Mouse (Mus musculus) monocyte, adult 5-6 weeks (primary cell): ENCODE measurements at regions not wholly inside any gene's neighbourhood (a gene's known extent, or its start where the extent isn't known, plus 50 kb on each side); places are given as distances from the start of the nearest gene placed in this dataset.

ENCODE experiments used
- ATAC-seq: fragments of 153-309, 156-312 bp; replicated peaks from 2 replicates; pipeline ENCODE4 v1.8.0; 2017; ENCODE audit warnings: mild to moderate bottlenecking; ENCODE audit not compliant: low TSS enrichment, insufficient number of reproducible peaks, severe bottlenecking, poor library complexity, low FRiP score

DNA sequence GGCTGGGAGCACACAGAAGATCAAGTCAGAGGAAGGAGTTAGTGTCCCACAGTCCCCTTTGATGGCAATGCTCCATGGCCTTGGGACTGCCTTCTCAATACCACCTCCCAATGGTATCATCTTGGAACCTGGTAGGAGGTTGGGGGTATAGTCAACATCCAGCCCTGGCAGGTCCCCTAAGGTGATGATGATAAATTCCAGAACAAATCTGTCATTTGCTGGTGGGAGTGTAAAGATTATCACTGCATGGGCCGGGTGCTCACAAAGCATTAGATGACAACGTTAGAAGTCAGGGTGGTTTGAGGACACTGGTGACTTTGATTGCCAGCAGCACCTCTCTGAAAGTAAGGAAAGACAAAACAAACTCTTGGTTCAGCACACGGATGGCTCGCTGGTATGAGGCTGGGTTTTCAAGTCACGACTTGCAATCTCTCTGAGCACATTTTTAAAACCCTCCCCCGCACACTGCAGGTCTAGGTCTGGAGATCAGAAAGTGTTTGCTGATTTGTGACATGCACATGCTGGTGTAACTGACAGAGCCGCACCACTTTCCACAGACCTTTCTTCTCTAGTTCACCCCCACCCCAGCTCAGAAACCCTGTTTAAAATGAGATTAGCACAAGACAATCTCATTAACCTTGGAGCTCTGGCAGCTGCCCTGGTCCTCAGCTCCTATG lies 154.5 kb upstream of the Kbtbd8 start:
- no peak for ATAC-seq

DNA sequence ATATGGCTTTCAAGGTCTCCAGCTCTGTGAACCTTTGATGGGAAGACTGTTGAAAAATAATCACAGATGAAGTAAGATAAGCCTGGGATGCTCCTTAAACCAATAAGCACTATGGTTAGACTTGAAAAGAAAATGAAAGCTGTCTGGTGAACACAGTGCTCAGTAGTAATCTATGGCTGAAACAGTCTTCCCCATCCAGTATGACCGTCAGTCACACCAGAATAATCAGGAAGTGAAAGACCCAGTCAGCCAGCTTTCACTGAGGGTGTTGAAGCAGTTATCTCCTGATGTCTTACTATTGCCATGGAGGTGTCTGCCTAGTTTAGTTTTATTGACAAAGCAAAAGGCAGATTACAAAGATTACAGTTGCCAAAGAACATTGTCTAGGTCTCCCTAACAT lies 155.2 kb upstream of the Kbtbd8 start:
- no peak for ATAC-seq

DNA sequence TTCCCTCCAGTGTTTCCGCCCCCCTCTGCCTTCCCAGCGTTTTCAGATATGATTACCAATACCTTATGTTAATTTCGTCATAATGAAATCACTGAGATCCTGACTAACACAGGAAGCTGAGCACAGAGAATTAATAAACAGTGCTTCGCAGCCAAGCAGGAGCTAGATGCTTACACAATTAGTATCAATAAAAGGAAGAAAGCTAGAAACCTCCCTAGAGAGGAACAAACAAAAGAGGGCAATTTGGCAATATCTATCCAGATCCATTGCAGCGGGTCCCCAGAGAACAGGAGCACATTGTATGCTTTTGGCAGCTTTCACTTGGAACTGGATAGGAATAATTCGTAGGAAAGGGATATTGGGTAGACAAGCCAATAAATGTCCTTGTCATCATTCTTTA lies 159.1 kb upstream of the Kbtbd8 start:
- ATAC-seq, result no peak

DNA sequence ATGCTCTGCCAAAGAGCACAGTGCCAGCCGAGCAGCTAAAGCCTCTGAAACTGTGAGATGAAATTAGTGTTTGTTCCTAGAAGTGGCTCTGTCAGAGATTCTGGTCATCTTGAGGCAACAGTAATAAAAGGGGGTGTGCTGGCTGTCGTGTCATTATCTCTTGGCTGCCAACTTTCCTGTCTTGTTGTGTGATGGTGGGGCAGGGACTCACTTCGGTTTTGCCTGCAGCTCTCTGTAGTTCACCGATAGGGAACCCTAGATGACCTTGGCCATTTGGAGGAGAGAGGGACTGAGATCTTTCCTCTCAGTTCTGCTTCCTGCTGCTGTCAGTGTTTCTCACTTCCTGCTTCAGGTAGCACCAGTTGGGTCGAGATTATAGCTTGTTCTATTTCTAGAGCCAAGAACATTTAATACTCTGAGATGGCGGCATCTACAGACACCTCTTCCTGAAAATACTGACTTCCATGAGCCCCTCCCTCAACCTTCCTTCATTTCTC lies 159.8 kb upstream of the Kbtbd8 start:
- ATAC-seq, result no peak

DNA sequence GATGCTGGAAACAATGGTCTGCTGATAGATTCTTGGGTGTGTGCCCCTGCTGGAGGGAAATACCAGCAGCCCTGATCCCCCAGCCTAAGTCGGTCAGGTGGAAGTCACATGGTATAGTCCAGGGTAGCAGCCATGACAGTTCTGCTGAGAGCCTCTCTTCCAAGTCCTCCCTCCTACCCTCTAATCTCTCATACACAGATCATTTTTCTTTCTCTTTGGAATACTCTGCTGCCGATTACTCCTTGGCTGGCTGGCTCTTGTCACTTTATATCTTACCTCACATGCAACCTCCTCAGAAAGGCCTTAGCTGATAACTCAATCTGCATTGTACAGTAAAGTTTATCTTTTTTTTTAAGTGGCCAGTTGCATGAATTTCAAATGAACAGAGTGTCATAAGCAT lies 162.5 kb upstream of the Kbtbd8 start:
- ATAC-seq, result no peak

DNA sequence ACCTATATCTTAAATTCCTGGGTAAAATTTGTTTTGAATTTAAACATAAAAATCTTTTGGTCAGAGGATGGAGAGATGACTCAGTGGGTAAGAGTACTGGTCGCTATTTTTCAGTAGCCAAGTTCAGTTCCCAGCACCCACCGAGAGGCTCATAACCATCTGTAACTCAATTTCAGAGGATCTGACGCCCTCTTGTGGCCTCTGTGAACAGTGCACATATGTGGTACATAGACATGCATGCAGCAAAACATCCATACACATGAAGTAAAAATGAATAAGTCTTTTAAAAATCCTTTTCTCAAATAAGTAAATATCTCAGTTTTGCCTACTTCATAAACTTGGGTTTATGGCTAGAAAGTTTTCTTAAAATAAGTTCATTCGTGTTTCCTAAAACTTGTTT lies 163.4 kb upstream of the Kbtbd8 start:
- ATAC-seq, result no peak

DNA sequence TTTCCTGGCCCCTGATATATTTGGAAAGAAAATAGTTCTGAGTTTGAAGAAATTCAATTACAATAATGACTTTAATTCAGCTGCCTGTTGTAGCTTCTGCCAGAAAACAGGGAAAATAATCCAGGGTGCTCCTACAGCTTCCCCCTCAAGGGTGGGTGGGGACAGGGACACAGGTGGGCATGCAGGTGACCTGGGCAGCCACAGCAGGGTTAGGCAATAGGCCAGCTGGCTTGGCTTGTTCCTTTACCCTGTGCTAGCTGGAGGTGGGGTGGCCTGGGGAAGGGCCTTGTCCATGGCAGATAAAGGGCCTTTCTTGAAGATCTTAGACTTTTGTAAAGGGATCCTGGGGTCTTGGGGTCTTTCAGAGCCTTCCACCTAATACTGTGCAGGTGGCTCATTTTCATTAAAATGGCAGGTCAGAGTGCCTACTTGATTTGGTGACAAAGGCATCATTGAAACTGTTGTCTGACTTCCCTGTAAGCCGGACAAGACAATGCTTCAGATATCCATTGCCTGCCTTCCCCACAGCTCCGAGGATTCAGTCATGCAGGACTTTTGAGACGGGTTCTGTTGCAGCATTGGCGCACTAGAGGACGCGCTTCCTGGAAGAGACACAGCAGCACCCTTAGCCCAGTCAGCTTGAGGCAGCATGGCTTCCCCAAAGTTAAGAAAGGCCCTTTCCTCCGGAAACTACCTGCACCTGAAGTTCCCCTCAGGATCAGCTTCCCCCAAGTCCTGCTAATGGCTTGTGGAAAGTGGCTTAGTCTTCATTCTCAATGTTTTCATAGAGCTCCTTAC lies 164.9 kb upstream of the Kbtbd8 start:
- ATAC-seq, result no peak

DNA sequence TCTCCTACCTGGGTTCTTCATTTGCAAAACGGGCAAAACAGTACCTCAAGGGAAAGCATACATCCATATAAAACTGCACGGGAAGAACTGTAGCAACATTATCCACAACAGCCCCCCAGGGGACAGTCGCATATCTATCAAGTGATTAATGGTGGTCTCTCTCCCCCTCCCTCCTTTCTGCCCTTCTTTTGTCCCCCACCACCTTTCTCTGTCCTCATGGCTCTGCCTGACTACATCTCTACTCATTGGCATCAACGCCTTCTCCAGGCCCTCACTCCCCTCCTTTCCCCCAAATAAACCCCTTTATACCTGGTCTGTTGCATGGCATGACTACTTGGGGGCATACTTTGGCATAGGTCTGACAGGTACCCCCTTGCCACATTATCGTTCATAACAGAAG lies 166.1 kb upstream of the Kbtbd8 start:
- no peak for ATAC-seq

DNA sequence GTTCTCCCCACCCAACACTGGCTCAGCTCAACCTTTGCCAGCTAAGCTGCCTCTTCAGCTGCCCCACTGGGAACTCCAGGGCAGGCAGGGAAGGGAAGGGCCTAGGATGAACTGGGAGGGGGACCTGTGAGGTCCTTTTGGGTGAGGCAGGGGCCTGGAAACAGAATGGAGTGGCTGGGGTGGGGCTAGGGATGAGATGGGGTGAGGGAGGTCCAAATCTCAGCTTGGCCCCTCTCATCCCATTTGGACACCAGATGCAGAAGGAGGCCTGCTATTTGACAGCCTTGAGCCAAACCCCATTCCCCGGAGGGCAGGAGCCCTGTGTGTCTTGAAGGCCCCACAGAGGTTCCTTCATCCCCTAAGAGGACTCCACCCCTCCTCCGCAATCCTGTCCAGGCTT lies 166.7 kb upstream of the Kbtbd8 start:
- ATAC-seq, result no peak

DNA sequence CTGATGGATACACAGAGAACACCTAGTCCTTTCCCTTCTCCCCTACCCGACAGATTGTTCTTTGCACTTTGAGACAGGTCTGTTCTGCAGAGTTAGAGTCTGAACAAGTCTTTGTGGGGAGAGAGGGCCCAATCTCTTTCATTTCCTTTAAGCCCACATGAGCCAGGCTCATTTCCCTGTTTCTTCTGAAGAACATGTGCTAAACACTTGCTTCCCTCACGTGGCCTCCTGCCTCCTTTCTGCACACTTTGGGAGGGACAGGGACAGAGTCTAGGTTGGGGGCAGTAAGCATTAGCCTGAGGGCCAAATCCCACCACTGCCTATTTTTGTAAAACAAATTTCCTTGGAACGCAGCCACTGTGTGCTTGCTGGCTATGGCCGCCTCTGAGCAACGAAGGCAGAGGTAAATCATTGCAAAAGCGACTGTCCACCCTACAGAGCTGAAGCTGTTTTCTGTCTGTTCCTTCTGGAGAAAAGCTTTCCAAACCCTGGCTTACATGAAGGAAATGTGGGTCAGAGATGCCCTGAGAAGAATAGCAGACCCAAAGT lies 170.6 kb upstream of the Kbtbd8 start:
- no peak for ATAC-seq

DNA sequence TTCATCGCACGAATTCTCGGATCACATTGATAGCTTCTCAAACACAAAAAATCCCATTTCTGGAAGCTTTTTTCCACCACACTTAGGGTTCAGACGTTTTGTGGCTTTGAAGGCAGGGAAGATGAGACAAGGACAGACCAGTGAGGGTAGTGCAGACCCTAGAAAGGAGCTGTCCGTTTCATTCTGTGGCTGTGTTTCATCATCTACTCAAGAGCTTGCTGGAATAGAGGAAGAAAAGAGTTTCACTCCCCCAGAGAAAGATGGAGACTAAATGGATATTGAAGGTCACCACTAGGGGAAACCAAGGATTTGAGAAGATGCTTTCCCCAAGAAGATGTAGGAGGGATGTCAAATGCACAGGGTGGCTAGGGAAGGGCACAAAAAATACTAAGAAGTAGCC lies 171.3 kb upstream of the Kbtbd8 start:
- ATAC-seq, result no peak

DNA sequence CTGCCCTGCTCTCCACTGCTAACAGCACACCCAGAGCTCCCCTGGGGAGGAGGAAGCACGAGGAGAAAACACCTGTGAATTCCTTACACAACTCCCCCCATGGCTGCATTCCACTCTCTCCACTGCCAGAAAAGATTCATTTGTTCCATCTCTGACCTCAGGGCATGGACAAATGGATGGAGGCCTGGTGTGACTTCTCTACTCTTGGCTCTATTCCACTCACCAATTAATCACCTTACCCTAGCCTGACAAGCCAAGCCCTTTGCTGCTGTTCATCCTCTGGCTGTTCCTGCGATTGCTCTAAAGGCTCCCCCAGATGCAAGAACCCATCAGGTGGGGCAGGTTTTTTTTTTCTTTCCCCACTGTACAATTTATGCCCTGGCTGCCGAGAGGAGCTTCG lies 172.8 kb upstream of the Kbtbd8 start:
- no peak for ATAC-seq

DNA sequence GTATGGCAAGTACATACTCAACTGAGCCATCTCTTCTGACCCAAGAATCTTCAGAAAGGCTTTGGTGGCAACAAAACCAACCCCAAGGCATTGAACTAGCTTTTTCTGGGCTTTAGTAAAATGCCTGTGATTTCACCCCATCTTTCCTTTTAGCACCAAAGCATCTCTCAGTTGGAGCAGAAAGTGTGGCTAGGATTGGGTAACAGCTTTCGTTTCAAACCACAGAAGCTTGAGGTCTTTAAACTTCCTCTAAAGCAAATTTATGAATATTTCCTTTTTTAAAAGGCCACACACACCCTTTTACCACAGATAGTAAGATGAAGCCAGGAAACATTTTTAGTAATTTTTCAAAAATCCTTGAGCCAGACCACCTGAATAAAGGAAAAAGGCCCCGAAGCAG lies 178.1 kb upstream of the Kbtbd8 start:
- ATAC-seq, result no peak

DNA sequence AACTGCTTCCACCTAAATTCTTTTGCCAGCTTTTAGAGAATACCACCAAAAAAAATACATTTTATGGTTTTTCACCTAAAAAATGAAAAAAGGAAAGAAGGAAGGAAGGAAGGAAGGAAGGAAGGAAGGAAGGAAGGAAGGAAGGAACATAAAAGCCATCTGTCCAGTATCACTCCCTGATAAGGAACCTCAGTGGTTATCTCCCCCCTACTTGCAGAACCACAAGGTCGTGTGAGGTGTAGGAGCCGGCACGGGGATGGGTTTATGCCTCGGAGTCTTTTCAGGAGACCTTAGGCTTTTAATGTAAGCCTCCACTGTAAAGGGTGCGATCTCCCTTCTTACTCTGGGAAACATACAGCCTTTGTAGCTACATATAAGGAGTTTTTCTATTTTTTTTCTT lies 180.8 kb upstream of the Kbtbd8 start:
- ATAC-seq, result no peak

DNA sequence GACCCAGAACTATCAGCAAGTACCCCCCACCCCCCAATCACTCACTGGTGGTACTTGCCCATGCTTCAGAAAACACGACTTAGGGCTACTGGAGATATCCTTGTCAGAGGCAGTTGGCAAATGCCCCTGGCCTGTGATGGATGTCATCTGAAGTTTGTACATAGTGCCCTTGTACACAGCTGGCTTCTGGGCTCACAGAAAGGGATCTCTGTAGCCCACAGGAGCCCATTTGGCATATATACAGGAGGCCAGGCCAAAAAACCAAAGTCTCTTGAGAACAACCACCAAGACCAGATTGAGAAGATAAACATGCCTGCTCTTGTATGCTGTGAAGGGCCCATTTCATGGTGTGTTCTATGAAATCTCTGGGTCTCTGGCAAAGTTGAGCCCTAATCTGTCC lies 181.3 kb upstream of the Kbtbd8 start:
- ATAC-seq, result no peak

DNA sequence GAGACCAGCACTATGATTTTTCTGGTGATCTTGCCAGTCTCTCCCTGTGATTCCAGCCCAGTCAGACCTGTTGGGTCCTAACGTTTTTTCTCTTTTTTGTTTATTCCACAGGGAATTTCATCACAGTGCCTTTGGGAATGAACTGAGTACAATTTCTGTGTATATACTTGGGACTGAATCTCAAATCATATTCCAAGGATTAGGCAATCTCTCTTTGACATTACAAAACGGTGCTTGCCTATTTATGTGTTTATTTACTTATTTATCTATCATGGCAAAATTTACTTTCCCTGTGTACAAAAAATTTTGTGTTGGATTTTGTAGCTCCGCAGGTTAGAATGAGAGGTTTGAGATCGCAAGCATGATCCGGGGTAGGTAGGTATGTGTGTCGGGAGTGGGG lies 189.2 kb upstream of the Kbtbd8 start:
- ATAC-seq, result no peak

DNA sequence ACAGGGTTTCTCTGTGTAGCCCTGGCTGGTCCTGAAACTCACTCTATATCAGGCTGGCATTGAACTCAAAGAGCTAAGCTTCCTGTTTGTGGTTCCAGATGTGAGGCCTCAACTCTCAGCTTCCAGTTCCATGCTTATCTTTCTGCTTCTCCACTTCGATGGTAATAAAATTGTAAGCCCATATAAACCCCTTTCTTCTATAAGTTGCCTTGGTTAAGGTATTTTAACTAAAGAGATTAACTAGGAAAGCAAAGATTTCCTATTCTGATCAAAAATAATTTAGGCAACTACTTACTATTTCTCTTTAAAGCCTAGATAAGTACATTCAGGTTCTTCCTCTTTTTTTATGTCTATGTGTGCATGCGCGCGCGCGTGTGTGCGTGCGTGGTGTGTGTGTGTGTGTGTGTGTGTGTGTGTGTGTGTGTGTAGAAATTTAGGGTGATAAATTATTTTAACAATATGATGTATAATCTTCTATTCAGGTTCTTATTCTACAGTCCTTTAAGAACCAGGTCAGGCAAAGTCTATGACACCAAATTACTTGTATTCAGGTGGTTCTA lies 190.3 kb upstream of the Kbtbd8 start:
- no peak for ATAC-seq

DNA sequence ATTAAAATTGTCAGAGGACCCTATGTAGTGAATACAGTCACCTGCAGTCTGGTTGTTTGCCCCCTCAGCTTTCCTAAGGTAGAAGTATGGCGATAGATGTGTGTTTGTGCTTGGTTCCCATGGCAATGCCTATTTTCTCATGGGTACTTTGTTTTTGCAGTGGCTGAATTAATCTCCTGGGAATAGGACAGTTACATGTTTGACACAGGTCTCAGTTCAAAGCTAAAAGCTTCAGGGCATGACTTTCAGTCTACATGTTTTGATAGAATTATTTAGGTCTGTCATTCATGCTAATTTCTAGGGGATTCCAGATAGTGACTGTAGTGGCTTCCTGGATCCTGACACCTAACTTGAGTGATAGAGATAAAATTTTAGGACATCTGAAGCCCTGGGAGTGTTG lies 191.6 kb upstream of the Kbtbd8 start:
- ATAC-seq, result no peak

DNA sequence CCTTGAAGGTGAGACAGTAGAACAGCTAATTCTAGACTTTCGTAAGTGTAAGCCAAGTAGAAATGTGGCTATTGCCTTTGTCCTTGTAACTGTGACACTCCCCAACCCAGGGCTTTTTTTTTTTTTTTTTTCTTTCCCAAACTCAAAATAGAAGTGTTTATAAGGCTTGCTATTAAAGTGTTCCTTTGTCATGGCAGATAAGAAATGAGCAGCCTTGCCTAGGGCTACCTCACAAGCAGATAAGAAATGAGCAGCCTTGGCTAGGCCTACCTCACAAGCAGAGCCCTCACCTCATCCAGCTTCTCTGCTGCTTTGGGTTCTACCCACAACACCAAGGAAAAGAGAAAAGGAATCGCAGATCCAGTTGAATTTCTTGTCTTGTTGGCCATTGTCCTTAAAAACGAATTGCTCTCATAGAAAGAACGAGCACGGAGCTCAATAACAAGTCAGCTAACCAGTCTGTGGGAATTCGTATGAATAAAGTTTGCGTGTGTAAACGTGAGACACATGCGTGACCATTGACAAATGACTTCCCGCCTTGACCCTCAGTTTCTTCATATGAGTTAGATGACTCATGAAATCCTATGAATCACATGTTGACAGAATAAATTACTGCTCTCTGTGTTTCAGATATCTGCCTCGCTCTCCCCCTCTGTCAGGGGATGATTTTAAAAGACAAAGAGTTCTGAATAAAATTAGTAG lies 192.6 kb upstream of the Kbtbd8 start:
- ATAC-seq, result no peak
